11 mouse cellular contexts compared by ENCODE assay signal in the genomic region with DNA sequence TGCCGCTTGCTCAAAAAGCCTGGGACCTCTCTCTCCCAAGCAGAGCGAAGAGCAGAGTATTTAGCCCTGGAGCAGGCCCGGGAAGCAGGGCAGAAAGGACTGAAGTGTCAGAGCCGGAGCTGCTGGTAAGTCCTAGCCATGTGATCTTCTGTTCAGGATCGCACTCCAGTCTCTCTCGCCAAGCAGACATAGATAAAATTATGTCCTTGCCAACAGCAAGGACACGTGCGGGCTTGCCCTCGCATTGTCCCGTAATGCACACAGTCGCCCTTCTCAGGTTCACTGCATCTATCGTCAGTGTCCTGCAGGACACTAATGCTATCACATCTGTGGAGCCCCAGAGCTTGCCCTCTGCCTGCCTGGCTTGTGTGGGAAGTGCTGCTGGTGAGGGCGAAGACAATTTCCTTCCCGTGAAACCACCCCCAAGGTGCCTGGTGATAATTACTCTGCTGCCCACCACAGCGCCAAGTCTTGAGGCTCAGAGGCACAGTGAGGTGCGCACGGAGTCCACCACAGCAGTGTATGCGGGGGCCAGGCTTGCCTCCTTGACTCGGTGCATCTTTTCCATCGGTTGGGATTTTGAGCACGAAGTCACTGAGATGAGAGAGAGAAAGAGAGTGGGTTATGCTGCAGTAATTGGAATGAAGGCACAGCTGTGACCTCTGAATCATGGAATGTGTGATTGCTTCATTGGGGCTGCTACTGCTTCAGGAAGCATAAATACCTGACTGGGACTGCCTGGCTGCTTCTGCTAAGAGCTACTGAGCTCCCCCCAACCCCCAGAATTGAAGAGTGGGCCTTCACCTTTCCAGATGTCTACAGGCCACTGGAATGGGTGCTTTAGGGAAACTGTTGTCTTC. TPM values are rescaled to one million over a fixed set of nuclear protein-coding genes. Genes with fewer than 3 reads are reported as not detected.
DNase-seq lines count a peak whose midpoint lies in the region; ATAC-seq lines count a peak whose summit lies in the region.
"Had no signal": no experiment of that assay in that cellular context is flagged by ENCODE, and none has a peak within 500 bp of the region (broad histone marks: within the 10 kb centered on the region; RNA-seq: fewer than 3 reads in every experiment).

No protein-coding gene starts in this region.

- no peaks in the 10 kb centered on the region for H3K9me3 ChIP-seq in heart, embryonic 14.5 days (ENCODE audit: control insufficient read depth, low read length)
- no peaks in the 10 kb centered on the region for H3K9me3 ChIP-seq in heart, embryonic 11.5 days (replicated peaks; ENCODE audit: control insufficient read depth, low read length)
- H3K9me3 ChIP-seq in neural tube, embryonic 11.5 days (ENCODE audit: control insufficient read depth, low read length): no peaks in the 10 kb centered on the region
- no peaks in the 10 kb centered on the region for H3K9me3 ChIP-seq in embryonic facial prominence, embryonic 10.5 days
- no peaks in the 10 kb centered on the region for H3K9me3 ChIP-seq in midbrain, embryonic 14.5 days (ENCODE audit: control insufficient read depth, low read length)
- H3K9me3 ChIP-seq: limb, embryonic 15.5 days had no signal

- peak; percentile 20; the same call in 1 of the 2 replicates for ATAC-seq in heart, embryonic 14.5 days (ENCODE audit: insufficient number of reproducible peaks, insufficient read depth, low FRiP score, low read depth)
- ATAC-seq in heart, embryonic 11.5 days (replicated peaks; ENCODE audit: insufficient number of reproducible peaks, low FRiP score, low TSS enrichment): no peak
- ATAC-seq in neural tube, embryonic 11.5 days (ENCODE audit: insufficient read depth, low FRiP score, low TSS enrichment): no peak
- no peak for ATAC-seq in midbrain, embryonic 14.5 days (ENCODE audit: low FRiP score, low TSS enrichment)
- no peak for ATAC-seq in erythroid progenitor cell, adult 5-6 weeks (replicated peaks; ENCODE audit: low FRiP score, poor library complexity, severe bottlenecking)

- H3K27me3 ChIP-seq in heart, embryonic 14.5 days (ENCODE audit: control insufficient read depth, insufficient read depth, low read length): no peaks in the 10 kb centered on the region
- H3K27me3 ChIP-seq in heart, embryonic 11.5 days (ENCODE audit: control insufficient read depth, insufficient read depth, low read length): no peaks in the 10 kb centered on the region
- no peaks in the 10 kb centered on the region for H3K27me3 ChIP-seq in neural tube, embryonic 11.5 days (ENCODE audit: control insufficient read depth, insufficient read depth, low read length)
- H3K27me3 ChIP-seq in embryonic facial prominence, embryonic 10.5 days (replicated peaks; ENCODE audit: low read depth, poor library complexity, severe bottlenecking): no peaks in the 10 kb centered on the region
- H3K27me3 ChIP-seq in midbrain, embryonic 14.5 days (ENCODE audit: control insufficient read depth, insufficient read depth, low read length): no peaks in the 10 kb centered on the region
- H3K27me3 ChIP-seq: limb, embryonic 15.5 days had no signal

- DNase-seq in neural tube, embryonic 11.5 days (ENCODE audit: low spot score): peak; percentile 7
- DNase-seq in neural tube, embryonic 10.5 days (ENCODE audit: extremely low spot score, low spot score): no peak
- DNase-seq in embryonic facial prominence, embryonic 10.5 days (ENCODE audit: low spot score): no peak
- no peak for DNase-seq in midbrain, embryonic 14.5 days
- DNase-seq in thymus, postnatal 36 days: no peak
- DNase-seq: gastrocnemius, postnatal 36 days; lung, postnatal 14 days had no signal

- no peak overlapping the region for H3K4me2 ChIP-seq in heart, embryonic 14.5 days (ENCODE audit: low read length)
- H3K4me2 ChIP-seq in heart, embryonic 11.5 days: no peak overlapping the region
- H3K4me2 ChIP-seq in neural tube, embryonic 11.5 days (ENCODE audit: low read depth): no peak overlapping the region
- no peak overlapping the region for H3K4me2 ChIP-seq in midbrain, embryonic 14.5 days (ENCODE audit: low read length)
- H3K4me2 ChIP-seq: limb, embryonic 15.5 days had no signal

- no peaks in the 10 kb centered on the region for H3K36me3 ChIP-seq in heart, embryonic 14.5 days (ENCODE audit: control insufficient read depth, insufficient read depth, low read length)
- H3K36me3 ChIP-seq in heart, embryonic 11.5 days (ENCODE audit: control insufficient read depth, insufficient read depth, low read length): no peaks in the 10 kb centered on the region
- H3K36me3 ChIP-seq in neural tube, embryonic 11.5 days (ENCODE audit: control insufficient read depth, insufficient read depth, low read length): no peaks in the 10 kb centered on the region
- no peaks in the 10 kb centered on the region for H3K36me3 ChIP-seq in embryonic facial prominence, embryonic 10.5 days (replicated peaks)
- H3K36me3 ChIP-seq in midbrain, embryonic 14.5 days (ENCODE audit: control insufficient read depth, insufficient read depth, low read length): no peaks in the 10 kb centered on the region
- H3K36me3 ChIP-seq: limb, embryonic 15.5 days had no signal

- 57% methylated on average over 21 of the region's 21 CpGs for WGBS in heart, embryonic 14.5 days
- 73% methylated on average over 21 of the region's 21 CpGs for WGBS in heart, embryonic 11.5 days (ENCODE audit: insufficient replicate concordance)
- 84% methylated on average over 21 of the region's 21 CpGs for WGBS in neural tube, embryonic 11.5 days
- WGBS in embryonic facial prominence, embryonic 10.5 days: 85% methylated on average over 21 of the region's 21 CpGs
- WGBS in midbrain, embryonic 14.5 days: 83% methylated on average over 21 of the region's 21 CpGs

- no peak overlapping the region for H3K9ac ChIP-seq in heart, embryonic 14.5 days (ENCODE audit: low read length)
- no peak overlapping the region for H3K9ac ChIP-seq in heart, embryonic 11.5 days (ENCODE audit: low read depth, low read length)
- H3K9ac ChIP-seq in neural tube, embryonic 11.5 days (ENCODE audit: low read length): no peak overlapping the region
- H3K9ac ChIP-seq in midbrain, embryonic 14.5 days (replicated peaks; ENCODE audit: low read length): no peak overlapping the region
- H3K9ac ChIP-seq: limb, embryonic 15.5 days had no signal

- peak overlapping the region in 1 of 2 experiments; percentile 19; a peak in 1 of 4 replicates for H3K27ac ChIP-seq in heart, embryonic 14.5 days (replicated peaks in 1 of 2; ENCODE audit: control insufficient read depth in 1 of 2, insufficient read depth in 1 of 2, low read depth in 2 of 2, low read length in 2 of 2)
- H3K27ac ChIP-seq in heart, embryonic 11.5 days (ENCODE audit: low read depth, low read length): no peak overlapping the region
- no peak overlapping the region for H3K27ac ChIP-seq in neural tube, embryonic 11.5 days (ENCODE audit: low read depth, low read length)
- peak overlapping the region; percentile 57; the same call in 1 of the 2 replicates for H3K27ac ChIP-seq in embryonic facial prominence, embryonic 10.5 days (replicated peaks)
- 0 out of 2 replicates have a peak overlapping the region, but pooled peaks have one; percentile 37 for H3K27ac ChIP-seq in midbrain, embryonic 14.5 days (replicated peaks; ENCODE audit: low read depth, low read length)
- H3K27ac ChIP-seq: limb, embryonic 15.5 days had no signal

- H3K4me3 ChIP-seq in heart, embryonic 14.5 days (ENCODE audit: control insufficient read depth in 1 of 2, insufficient read depth in 1 of 2, low read depth in 1 of 2, low read length in 2 of 2): no peak overlapping the region
- H3K4me3 ChIP-seq in heart, embryonic 11.5 days (ENCODE audit: low read depth, low read length): no peak overlapping the region
- H3K4me3 ChIP-seq in neural tube, embryonic 11.5 days (ENCODE audit: low read depth, low read length): no peak overlapping the region
- H3K4me3 ChIP-seq in embryonic facial prominence, embryonic 10.5 days: no peak overlapping the region
- no peak overlapping the region for H3K4me3 ChIP-seq in midbrain, embryonic 14.5 days (replicated peaks; ENCODE audit: low read depth, low read length)
- H3K4me3 ChIP-seq: limb, embryonic 15.5 days had no signal

- peaks cover 15 to 17% of the 10 kb centered on the region in 2 experiments for H3K4me1 ChIP-seq in heart, embryonic 14.5 days (ENCODE audit: control insufficient read depth in 2 of 2, insufficient read depth in 2 of 2, low read length in 2 of 2)
- H3K4me1 ChIP-seq in heart, embryonic 11.5 days (ENCODE audit: control insufficient read depth, insufficient read depth, low read length): peaks cover 22% of the 10 kb centered on the region
- no peaks in the 10 kb centered on the region for H3K4me1 ChIP-seq in neural tube, embryonic 11.5 days (ENCODE audit: control insufficient read depth, insufficient read depth, low read length)
- peaks cover 24% of the 10 kb centered on the region for H3K4me1 ChIP-seq in embryonic facial prominence, embryonic 10.5 days
- H3K4me1 ChIP-seq in midbrain, embryonic 14.5 days (ENCODE audit: control insufficient read depth, insufficient read depth, low read length): peaks cover 7% of the 10 kb centered on the region; the same call in 1 of the 2 replicates

RNA-seq across cellular contexts. Expression of gene Urb2, which starts 59.4 kb away (rescaled TPM):
- 4.3 and 4.4 TPM in 2 replicates for polyA plus RNA-seq in heart, embryonic 14.5 days (2014; fragmentation: Nextera tagmentation; extraction: Ambion mirVana)
- 6.0 and 6.5 TPM in 2 replicates for polyA plus RNA-seq in heart, embryonic 11.5 days (2014; fragmentation: Nextera tagmentation; extraction: Ambion mirVana)
- 7.9 and 9.7 TPM in 2 replicates for polyA plus RNA-seq in neural tube, embryonic 11.5 days (2014; fragmentation: Nextera tagmentation; extraction: Ambion mirVana)
- 8.4 and 9.3 TPM in 2 replicates for polyA plus RNA-seq in embryonic facial prominence, embryonic 10.5 days (2016; fragmentation: Nextera tagmentation; extraction: Ambion mirVana)
- polyA plus RNA-seq in midbrain, embryonic 14.5 days (2014; fragmentation: Nextera tagmentation; extraction: Ambion mirVana): 4.0 and 5.7 TPM in 2 replicates
- 10.9 and 11.5 TPM in 2 replicates for total RNA-seq in erythroid progenitor cell, adult 5-6 weeks (2015; ENCODE audit: low replicate concordance)
- total RNA-seq in erythroid progenitor cell, adult 5-6 weeks (2017; ENCODE audit: low replicate concordance): 8.5 and 10.7 TPM in 2 replicates

RNA-seq across cellular contexts. Expression of gene Taf5l, which starts 59.5 kb away (rescaled TPM):
- polyA plus RNA-seq in heart, embryonic 14.5 days (2014; fragmentation: Nextera tagmentation; extraction: Ambion mirVana): 28.5 and 29.7 TPM in 2 replicates
- 31.2 and 32.0 TPM in 2 replicates for polyA plus RNA-seq in heart, embryonic 11.5 days (2014; fragmentation: Nextera tagmentation; extraction: Ambion mirVana)
- polyA plus RNA-seq in neural tube, embryonic 11.5 days (2014; fragmentation: Nextera tagmentation; extraction: Ambion mirVana): 43.2 and 45.6 TPM in 2 replicates
- 46.4 and 46.7 TPM in 2 replicates for polyA plus RNA-seq in embryonic facial prominence, embryonic 10.5 days (2016; fragmentation: Nextera tagmentation; extraction: Ambion mirVana)
- polyA plus RNA-seq in midbrain, embryonic 14.5 days (2014; fragmentation: Nextera tagmentation; extraction: Ambion mirVana): 23.3 and 29.9 TPM in 2 replicates
- total RNA-seq in erythroid progenitor cell, adult 5-6 weeks (2015; ENCODE audit: low replicate concordance): 45.0 and 46.9 TPM in 2 replicates
- 40.3 and 41.6 TPM in 2 replicates for total RNA-seq in erythroid progenitor cell, adult 5-6 weeks (2017; ENCODE audit: low replicate concordance)

Comparison
In these comparisons a context has a peak if more than half of its experiments do, and no peak if none do; other contexts are left out.
1. H3K27ac ChIP-seq: peak in embryonic facial prominence, embryonic 10.5 days (single experiment) and midbrain, embryonic 14.5 days (single experiment); none in heart, embryonic 11.5 days (single experiment) and neural tube, embryonic 11.5 days (single experiment).